Mouse (Mus musculus) lung, embryonic 14.5 days (tissue): ENCODE results near the gene Wdr75. TPM values are rescaled to one million over a fixed set of nuclear protein-coding genes. Genes with fewer than 3 reads are reported as not detected.
A peak's percentile ranks its signal among the peaks of the same experiment; 100 is the strongest.

Experiments
- ATAC-seq: fragments of 200-750 bp; cut with Nextera tagmentation; 2 replicates; pipeline ENCODE4 v1.8.0; 2017; ENCODE audit warnings: mild to moderate bottlenecking, moderate TSS enrichment, moderate library complexity; ENCODE audit not compliant: insufficient read depth
- DNase-seq: peaks from one replicate; pipeline ENCODE4 v3.0.0-alpha.2; 2015
- H3K27ac ChIP-seq: fragments of 300-500 bp; sonication (generic); 2 replicates; pipeline ENCODE4 v1.5.1; 2014; ENCODE audit warnings: low read depth, mild to moderate bottlenecking, moderate library complexity
- H3K27me3 ChIP-seq: fragments of 300-500 bp; sonication (generic); 2 replicates; pipeline ENCODE4 v1.6.1; 2014; ENCODE audit warnings: low read length, control low read depth; ENCODE audit not compliant: insufficient read depth
- H3K36me3 ChIP-seq: fragments of 300-500 bp; sonication (generic); 2 replicates; pipeline ENCODE4 v1.6.1; 2014; ENCODE audit warnings: control low read depth; ENCODE audit not compliant: insufficient read depth
- H3K4me1 ChIP-seq: fragments of 300-500 bp; sonication (generic); 2 replicates; pipeline ENCODE4 v1.6.1; 2014; ENCODE audit warnings: antibody characterized with exemption, control low read depth; ENCODE audit not compliant: insufficient read depth
- H3K4me2 ChIP-seq: fragments of 300-500 bp; sonication (generic); 2 replicates; pipeline ENCODE4 v1.6.1; 2014; ENCODE audit warnings: mild to moderate bottlenecking
- H3K4me3 ChIP-seq: fragments of 300-500 bp; sonication (generic); 2 replicates; pipeline ENCODE4 v1.5.1; 2014; ENCODE audit warnings: low read depth, low read length
- H3K9ac ChIP-seq: fragments of 300-500 bp; sonication (generic); 2 replicates; pipeline ENCODE4 v1.6.1; 2014
- H3K9me3 ChIP-seq: fragments of 300-500 bp; sonication (generic); 2 replicates; pipeline ENCODE4 v1.6.1; 2016; ENCODE audit warnings: low read depth, low read length, control low read depth
- CTCF ChIP-seq: IDR thresholded peaks from 2 replicates; pipeline ENCODE4 v1.5.1; 2016; ENCODE audit warnings: antibody characterized with exemption, low read depth
- WGBS: fragments of 180-500 bp; shearing (Covaris S2); extraction: QIAGEN DNeasy Blood & Tissue Kit; methylation state at CpG from one replicate; pipeline ENCODE4 v1.1.7; 2014; 5-methylcytosine and 5-hydroxymethylcytosine counted together
- polyA plus RNA-seq: library from polyadenylated mRNA; unstranded; fragments of >200 nt; fragmentation: Nextera tagmentation; extraction: Ambion mirVana; gene quantifications from 2 replicates; pipeline ENCODE4 v1.2.1, GENCODE M21; 2014

Gene Wdr75
- polyA plus RNA-seq = 88.4 and 96.9 TPM in 2 replicates

DNA sequence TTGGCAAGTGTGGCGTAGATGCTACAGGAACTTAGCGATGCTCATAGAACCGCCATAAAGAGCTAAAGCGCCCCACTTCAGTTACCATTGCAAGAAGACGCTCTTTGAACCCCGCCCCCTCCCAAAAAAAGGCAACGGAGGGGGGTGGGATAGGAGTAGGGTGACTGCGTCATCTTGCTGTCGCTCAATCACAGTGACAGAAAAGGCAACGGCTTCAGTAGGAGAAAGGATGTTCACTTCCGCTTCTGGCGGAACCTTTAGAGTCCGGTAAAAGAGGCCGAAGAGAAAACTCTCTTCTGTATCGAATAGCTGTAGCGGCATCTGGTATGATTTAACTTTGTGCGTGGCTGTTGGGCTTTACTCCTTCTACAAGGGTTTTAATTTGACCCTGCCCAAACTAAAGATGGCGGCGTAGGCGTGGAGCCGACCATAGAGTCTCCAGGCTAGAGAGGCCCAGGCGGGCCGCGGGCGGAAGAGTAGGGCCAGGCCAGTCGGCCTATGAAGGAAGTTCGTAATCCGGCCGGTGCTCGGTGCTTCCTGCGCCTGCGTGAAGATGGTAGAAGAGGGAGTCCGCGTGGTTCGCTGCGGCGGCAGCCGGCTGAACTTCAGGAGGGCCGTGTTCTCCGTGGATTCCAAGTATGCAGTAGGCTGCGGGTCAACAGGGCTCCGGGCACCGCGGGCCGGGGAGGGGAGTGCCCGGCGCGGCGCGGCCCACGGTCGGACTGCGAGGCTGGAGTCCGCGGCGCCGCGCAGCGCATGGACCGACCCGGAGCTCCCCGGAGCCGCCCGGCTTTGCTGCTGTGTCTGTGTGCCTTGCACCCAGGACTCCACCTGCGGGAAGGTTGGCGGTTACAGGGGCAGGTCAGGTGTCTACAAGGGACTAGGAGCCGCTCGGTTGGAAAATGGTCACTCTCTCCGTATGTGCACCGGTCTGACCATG lies at the start of gene Wdr75:
Gene Wdr75 (plus strand): TSS at position 198 of the 940 bp plus-strand sequence.
- peak; percentile 98 for DNase-seq
- H3K4me2 ChIP-seq = peak within 1 kb of the TSS; percentile 89
- no peak for TF ChIP-seq CTCF
- H3K36me3 ChIP-seq = peaks cover 15% of the 10 kb centered on the region; the same call in 1 of the 2 replicates
- H3K4me3 ChIP-seq = peak within 1 kb of the TSS; percentile 91
- WGBS = under 1% methylated on average over 69 of the region's 70 CpGs
- ATAC-seq = peak; percentile 99
- peak within 1 kb of the TSS; percentile 93 for H3K27ac ChIP-seq
- peak within 1 kb of the TSS; percentile 92 for H3K9ac ChIP-seq
- no peaks in the 10 kb centered on the region for H3K27me3 ChIP-seq
- peaks cover 7% of the 10 kb centered on the region; the same call in 1 of the 2 replicates for H3K4me1 ChIP-seq
- no peaks in the 10 kb centered on the region for H3K9me3 ChIP-seq

DNA sequence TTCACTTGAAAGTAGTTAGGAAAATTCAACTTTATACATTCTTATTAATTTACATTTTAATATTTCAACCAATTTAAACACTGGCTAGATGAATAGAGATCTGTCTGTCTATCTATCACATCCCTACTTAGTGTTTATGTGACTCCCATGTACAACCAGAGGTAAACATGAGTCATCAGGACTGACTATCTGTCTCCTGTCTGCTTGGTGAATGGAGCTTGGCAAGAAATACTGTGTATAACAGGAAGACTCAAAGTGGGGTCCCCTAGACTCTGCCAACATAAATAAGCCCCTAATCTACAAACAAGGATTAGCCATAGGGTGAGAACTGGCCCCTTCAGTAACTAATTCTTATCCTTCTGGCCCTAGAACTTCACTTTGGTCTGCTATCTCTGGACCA lies 39.1 kb upstream of the Wdr75 start:
- H3K9me3 ChIP-seq = 0 out of 2 replicates have a peak, but pooled peaks cover 2% of the 10 kb centered on the region
- H3K9ac ChIP-seq = no peak overlapping the region
- peaks cover 10% of the 10 kb centered on the region for H3K4me1 ChIP-seq
- ATAC-seq = no peak
- DNase-seq = no peak
- H3K27ac ChIP-seq = peak overlapping the region; percentile 79
- H3K4me2 ChIP-seq = no peak overlapping the region
- no peaks in the 10 kb centered on the region for H3K36me3 ChIP-seq
- no peak overlapping the region for H3K4me3 ChIP-seq
- no peak for TF ChIP-seq CTCF
- H3K27me3 ChIP-seq = no peaks in the 10 kb centered on the region

DNA sequence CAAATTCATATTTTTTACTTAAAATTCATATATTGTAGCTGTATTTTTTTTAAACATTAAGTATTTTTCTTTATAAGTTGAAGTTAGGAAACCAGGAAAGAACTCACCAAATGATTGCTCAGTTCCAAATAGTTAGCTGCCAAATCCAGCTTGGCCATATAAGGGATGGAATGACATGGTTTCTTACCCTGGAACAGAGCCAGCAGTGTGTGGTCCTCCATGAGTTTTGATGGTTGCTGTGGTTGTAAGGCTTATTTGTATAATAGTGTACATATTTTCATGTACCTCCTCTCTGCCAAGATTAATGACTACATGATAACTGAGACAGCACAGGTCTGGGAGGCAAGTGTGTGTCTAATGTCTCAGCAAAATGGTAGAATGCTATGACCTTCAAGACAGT lies 38.3 kb upstream of the Wdr75 start:
- no peak overlapping the region for H3K4me3 ChIP-seq
- DNase-seq (peak; percentile 80), ATAC-seq (peak; percentile 50; the same call in 1 of the 2 replicates)
- no peaks in the 10 kb centered on the region for H3K9me3 ChIP-seq
- H3K36me3 ChIP-seq = no peaks in the 10 kb centered on the region
- peaks cover 10% of the 10 kb centered on the region for H3K4me1 ChIP-seq
- H3K27ac ChIP-seq = peak overlapping the region; percentile 44; the same call in 1 of the 2 replicates
- H3K4me2 ChIP-seq = no peak overlapping the region
- no peak overlapping the region for H3K9ac ChIP-seq
- H3K27me3 ChIP-seq = no peaks in the 10 kb centered on the region
- TF ChIP-seq CTCF = no peak

DNA sequence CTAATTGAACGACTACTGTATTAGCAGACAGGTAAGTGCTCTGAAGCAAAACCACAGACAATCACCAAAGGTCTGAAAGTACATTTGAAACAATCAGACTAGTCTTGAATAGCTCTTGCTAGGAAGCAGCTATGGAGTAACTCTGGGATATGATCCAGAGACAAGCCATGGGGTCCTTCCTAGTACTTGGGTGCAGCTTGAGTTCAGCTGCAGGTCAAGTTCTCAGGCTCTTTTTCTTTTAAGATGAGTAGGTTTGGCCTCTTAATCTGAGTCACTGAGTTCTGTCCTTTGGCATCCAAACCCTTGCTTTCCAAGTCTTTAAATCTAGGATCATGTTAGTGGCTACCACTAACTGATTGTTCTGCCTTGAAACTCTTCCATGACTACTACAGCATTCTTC lies 37.0 kb upstream of the Wdr75 start:
- no peak for ATAC-seq
- H3K4me1 ChIP-seq = peaks cover 10% of the 10 kb centered on the region
- no peak for TF ChIP-seq CTCF
- no peak overlapping the region for H3K4me3 ChIP-seq
- H3K4me2 ChIP-seq = no peak overlapping the region
- 62% methylated on average over 1 of the region's 1 CpGs for WGBS
- no peak for DNase-seq
- H3K9ac ChIP-seq = no peak overlapping the region
- H3K27ac ChIP-seq = no peak overlapping the region
- no peaks in the 10 kb centered on the region for H3K9me3 ChIP-seq
- no peaks in the 10 kb centered on the region for H3K27me3 ChIP-seq
- no peaks in the 10 kb centered on the region for H3K36me3 ChIP-seq

DNA sequence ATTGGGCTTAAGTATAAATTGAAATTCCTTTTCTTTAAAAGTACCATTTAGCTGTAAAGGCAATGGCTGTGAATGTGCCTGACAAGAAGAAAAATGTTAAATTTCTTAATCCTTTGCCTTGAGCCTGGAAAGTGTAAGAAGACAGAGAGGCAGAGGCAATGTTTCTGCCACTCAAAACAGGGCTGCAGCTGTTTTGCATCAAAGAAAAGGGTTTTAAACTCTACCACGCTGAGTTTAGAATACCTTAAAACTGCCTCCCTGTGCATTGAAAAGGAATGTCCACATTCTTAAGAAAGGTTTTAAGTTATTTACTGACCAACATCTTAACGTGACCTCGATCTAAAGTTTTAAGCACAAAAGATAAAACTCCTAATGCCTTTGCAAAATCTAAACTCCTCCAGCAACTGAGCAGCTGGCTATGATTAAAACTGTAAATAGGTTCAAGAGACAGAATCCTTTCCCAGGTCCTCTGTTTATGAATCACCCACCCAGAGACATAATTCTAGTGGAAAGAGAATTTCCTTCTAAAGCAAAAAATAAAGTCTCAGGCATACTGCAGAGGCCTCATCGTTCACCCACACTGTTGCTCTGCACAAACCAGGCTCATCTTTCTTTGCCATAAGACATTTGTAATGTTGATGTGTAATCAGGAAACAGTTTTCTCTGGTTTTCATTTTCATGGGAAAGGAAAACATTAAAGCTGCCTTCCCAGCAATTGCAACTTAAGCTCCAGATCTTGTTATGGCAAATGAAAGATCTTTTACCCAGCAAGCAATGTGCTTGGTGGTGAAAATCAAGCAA lies 34.1 kb upstream of the Wdr75 start:
- Histone ChIP-seq H3K36me3 (no peaks in the 10 kb centered on the region), H3K4me1 (peaks cover 12% of the 10 kb centered on the region), H3K27me3 (no peaks in the 10 kb centered on the region), H3K27ac (peak overlapping the region; percentile 93), H3K4me2 (no peak overlapping the region), H3K9ac (no peak overlapping the region), H3K9me3 (no peaks in the 10 kb centered on the region), H3K4me3 (no peak overlapping the region)
- no peak for ATAC-seq
- 15% methylated on average over 4 of the region's 4 CpGs for WGBS
- peak; percentile 52 for DNase-seq
- TF ChIP-seq CTCF = no peak

DNA sequence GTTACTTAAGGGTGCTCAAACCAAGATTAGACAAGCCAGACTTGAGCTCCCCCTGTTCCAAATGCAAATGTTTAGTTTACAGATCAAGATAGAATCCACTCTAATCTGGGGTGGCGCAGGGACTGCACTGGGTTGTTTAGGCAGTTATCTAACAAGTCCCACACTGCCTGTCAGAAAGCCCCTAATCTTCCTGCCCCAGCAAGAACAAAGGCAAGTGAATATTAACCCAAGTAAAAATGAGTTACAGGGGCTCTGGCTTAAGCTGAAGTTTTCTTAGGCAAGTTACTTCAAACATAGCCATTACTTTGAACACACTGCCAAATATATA lies 33.5 kb upstream of the Wdr75 start:
- WGBS = 13% methylated on average over 1 of the region's 1 CpGs
- 0 out of 2 replicates have a peak, but pooled peaks have one; percentile 22 for ATAC-seq
- no peak for TF ChIP-seq CTCF

DNA sequence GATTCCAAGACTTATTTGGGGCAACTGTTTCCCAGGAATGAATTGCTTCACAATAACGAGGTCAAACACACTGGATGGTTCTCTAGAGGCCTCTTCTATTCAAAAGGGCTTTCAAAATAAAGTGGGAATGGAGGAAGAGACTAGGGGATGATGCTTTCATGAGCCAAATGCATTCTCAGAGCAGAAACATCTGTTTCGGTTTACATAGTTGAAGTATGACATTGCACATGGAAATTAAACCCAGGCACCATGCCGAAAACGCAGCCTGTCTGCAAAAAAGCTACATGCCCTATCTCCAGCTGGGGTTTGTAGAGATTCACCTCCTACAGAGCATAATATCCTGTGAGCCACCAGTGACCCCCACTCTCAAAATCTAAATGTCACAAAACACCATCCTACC lies 29.3 kb upstream of the Wdr75 start:
- Histone ChIP-seq H3K4me3 (no peak overlapping the region), H3K9ac (no peak overlapping the region), H3K27ac (peak overlapping the region; percentile 48), H3K4me2 (no peak overlapping the region), H3K27me3 (no peaks in the 10 kb centered on the region), H3K9me3 (no peaks in the 10 kb centered on the region), H3K36me3 (no peaks in the 10 kb centered on the region), H3K4me1 (peaks cover 7% of the 10 kb centered on the region)
- ATAC-seq (peak; percentile 92), DNase-seq (peak; percentile 97)
- WGBS = 27% methylated on average over 4 of the region's 4 CpGs
- TF ChIP-seq CTCF = no peak

More for the DNA sequence above, 33.5 kb upstream of the Wdr75 start:
- Histone ChIP-seq H3K27ac (peak overlapping the region; percentile 93), H3K36me3 (no peaks in the 10 kb centered on the region), H3K9ac (no peak overlapping the region), H3K4me1 (peaks cover 12% of the 10 kb centered on the region), H3K4me3 (no peak overlapping the region), H3K4me2 (no peak overlapping the region), H3K9me3 (no peaks in the 10 kb centered on the region), H3K27me3 (no peaks in the 10 kb centered on the region)
- DNase-seq = peak; percentile 41
